38 mouse cellular contexts compared by ENCODE assay signal in genomic region chr4:149459425-149459824, GRCm38 (mm10). TPM values are rescaled to one million over a fixed set of nuclear protein-coding genes. Genes with fewer than 3 reads are reported as not detected.
"Had no signal": no experiment of that assay in that cellular context is flagged by ENCODE, and none has a peak within 500 bp of the region (broad histone marks: within the 10 kb centered on the region; RNA-seq: fewer than 3 reads in every experiment).

No protein-coding gene starts in this region.

- H3K27me3 ChIP-seq: heart, embryonic 12.5 days; hindbrain, embryonic 13.5 days; hindbrain, embryonic 15.5 days; kidney, embryonic 15.5 days; limb, embryonic 13.5 days; limb, embryonic 15.5 days had no signal

- H3K36me3 ChIP-seq: heart, embryonic 10.5 days; heart, embryonic 12.5 days; hindbrain, embryonic 10.5 days; hindbrain, embryonic 13.5 days; hindbrain, embryonic 15.5 days; kidney, embryonic 15.5 days; limb, embryonic 13.5 days; limb, embryonic 15.5 days; liver, embryonic 12.5 days had no signal

- H3K4me3 ChIP-seq: gastrocnemius, adult 2 months; heart, embryonic 10.5 days; heart, embryonic 12.5 days; hindbrain, embryonic 10.5 days; hindbrain, embryonic 13.5 days; hindbrain, embryonic 15.5 days; kidney, embryonic 15.5 days; left cerebral cortex, adult 2 months; limb, embryonic 13.5 days; limb, embryonic 15.5 days; liver, embryonic 12.5 days had no signal

- DNase-seq: gastrocnemius, adult 2 months; gastrocnemius, postnatal 10 days; gastrocnemius, postnatal 25 days; heart, adult 18-20 months; heart, postnatal 10 days; heart, postnatal 4 days; kidney, adult 11 months; kidney, adult 2 months; kidney, adult 9 months; kidney, postnatal 14 days; kidney, postnatal 36 days; left cerebral cortex, postnatal 4 days had no signal

- H3K27ac ChIP-seq: heart, embryonic 10.5 days; hindbrain, embryonic 10.5 days; hindbrain, embryonic 13.5 days; hindbrain, embryonic 15.5 days; hindbrain, postnatal 0 days; kidney, embryonic 15.5 days; kidney, postnatal 0 days; left cerebral cortex, adult 2 months; limb, embryonic 13.5 days; limb, embryonic 15.5 days; liver, embryonic 12.5 days; liver, embryonic 14.5 days had no signal

RNA-seq across cellular contexts. Expression of gene Rbp7, which starts 4.6 kb away (rescaled TPM):
- total RNA-seq: granulocyte monocyte progenitor cell, adult 5-6 weeks; hindbrain, postnatal 0 days; layer of hippocampus, adult 18-20 months; layer of hippocampus, postnatal 10 days; layer of hippocampus, postnatal 25 days; left cerebral cortex, adult 2 months; left cerebral cortex, postnatal 25 days; left cerebral cortex, postnatal 4 days; liver, adult 2 months had no signal
- polyA plus RNA-seq: hindbrain, embryonic 10.5 days; hindbrain, embryonic 13.5 days; hindbrain, embryonic 15.5 days; hindbrain, postnatal 0 days; limb, embryonic 11.5 days; liver, adult 2 months; liver, embryonic 12.5 days; liver, embryonic 14.5 days had no signal

RNA-seq across cellular contexts. Expression of gene Tmem274, which starts 17.8 kb away (rescaled TPM):
- total RNA-seq: gastrocnemius, adult 2 months; gastrocnemius, postnatal 10 days; gastrocnemius, postnatal 25 days; gastrocnemius, postnatal 4 days; granulocyte monocyte progenitor cell, adult 5-6 weeks; heart, adult 18-20 months; heart, adult 8-10 months; heart, postnatal 10 days; heart, postnatal 25 days; heart, postnatal 4 days; hindbrain, postnatal 0 days; layer of hippocampus, adult 18-20 months; layer of hippocampus, postnatal 10 days; layer of hippocampus, postnatal 25 days; left cerebral cortex, adult 2 months; left cerebral cortex, postnatal 25 days; left cerebral cortex, postnatal 4 days; liver, adult 2 months had no signal
- polyA plus RNA-seq: heart, embryonic 14.5 days; hindbrain, embryonic 13.5 days; hindbrain, postnatal 0 days; intestine, embryonic 14.5 days; kidney, adult 2 months; kidney, postnatal 0 days; large intestine, adult 2 months; limb, embryonic 11.5 days; limb, embryonic 15.5 days; liver, adult 2 months; liver, embryonic 14.5 days had no signal
